Mouse (Mus musculus) gastrocnemius, postnatal 4 days (tissue): ENCODE results near the gene Bmp8a. TPM values are rescaled to one million over a fixed set of nuclear protein-coding genes. Genes with fewer than 3 reads are reported as not detected.
A peak's percentile ranks its signal among the peaks of the same experiment; 100 is the strongest.
"Not testable (repeated sequence)": the region's sequence is repeated elsewhere in the genome, so short reads cannot be mapped to it uniquely, and the experiment has no call there.

Experiments used
- DNase-seq, 2 experiments: peaks; one replicate each; pipeline ENCODE4 v3.0.0; 2021 to 2022; ENCODE audit warnings: low spot score in 2 of 2, mixed read lengths in 2 of 2
- total RNA-seq, 2 experiments: library from RNA; stranded (reverse); gene quantifications; 2 replicates each; pipeline ENCODE4 v1.2.3; 2021

Gene Bmp8a
- total RNA-seq, 2 experiments from 2014 or later = not detected

DNA sequence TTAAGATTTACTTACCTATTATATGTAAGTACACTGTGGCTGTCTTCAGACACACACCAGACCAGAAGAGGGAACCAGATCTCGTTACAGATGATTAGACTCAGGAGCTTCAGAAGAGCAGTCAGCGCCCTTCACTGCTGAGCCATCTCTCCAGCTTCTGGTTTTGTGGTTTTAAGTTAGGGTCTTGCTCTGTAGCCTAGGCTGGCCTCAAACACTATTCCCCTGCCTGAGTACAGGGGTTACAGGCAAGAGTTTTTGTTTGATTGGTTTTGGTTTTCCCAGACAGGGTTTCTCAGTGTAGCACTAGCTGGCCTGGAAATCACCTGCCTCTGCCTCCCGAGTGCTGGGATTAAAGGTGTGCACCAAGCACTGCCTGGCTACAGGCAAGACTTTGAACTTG is 50.7 kb downstream of the Bmp8a start:
- DNase-seq = no peak

DNA sequence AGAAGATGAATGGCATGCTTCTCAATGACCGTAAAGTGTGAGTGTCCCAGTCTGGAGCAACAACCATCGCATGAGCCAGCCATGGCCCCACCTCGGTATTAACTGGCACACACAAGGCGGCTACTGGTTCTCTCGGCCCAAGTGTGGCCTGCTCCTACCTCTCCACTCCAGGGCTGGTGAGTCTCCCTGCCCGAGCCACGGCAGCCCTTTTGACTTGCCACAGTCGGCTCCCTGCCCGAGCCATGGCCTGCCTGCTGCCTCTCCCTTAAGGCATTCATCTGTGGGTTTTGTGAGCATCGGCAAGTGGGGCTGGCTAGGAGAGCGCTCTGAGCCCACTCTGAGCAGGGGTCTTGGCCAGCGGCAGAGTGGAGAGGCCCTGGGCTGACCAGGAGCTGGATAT is 54.0 kb downstream of the Bmp8a start:
- DNase-seq = no peak

GRCm38 (mm10) chr4:123286790-123287189 is 56.3 kb downstream of the Bmp8a start:
- DNase-seq = no peak

DNA sequence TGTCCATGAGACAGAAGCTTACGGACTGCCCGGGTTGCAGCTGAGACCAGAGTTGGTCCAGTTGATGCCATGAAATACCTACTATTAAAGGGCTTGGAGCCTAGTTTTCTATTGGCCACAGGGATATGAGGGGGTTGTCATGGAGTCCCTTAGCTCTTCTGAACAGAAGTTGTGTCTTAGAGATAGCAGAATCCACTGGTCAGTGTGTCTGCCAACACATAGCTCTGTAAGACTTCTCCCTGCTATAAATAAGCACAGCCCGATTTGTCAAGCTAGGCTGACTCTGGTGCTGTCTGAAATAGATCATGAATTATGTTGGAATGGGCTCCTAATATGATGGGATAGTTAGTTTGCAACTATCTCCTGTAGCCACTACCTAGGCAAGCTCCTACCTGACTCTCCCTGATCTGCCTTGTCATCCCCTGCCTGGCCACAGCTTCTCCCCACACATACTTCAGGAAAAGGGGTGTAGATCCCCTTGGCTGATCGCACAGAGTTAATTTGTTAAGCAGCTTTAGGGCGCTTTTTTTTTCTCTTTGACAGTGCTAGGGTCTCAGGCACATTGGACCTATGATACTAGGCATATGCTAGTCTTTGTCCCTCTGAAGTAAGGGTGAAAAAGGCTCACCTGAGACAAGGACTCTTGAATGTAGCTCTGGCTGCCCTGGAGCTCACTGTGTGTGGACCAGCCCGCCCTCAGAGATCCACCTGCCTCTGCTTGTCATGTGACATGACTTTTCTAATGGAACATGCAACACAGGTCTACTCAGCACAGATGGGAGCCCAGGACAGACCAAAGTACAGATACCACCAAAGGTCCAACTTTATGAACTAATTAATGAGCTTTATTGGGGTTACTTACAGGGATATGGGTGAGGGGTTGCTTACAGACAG is 58.1 kb downstream of the Bmp8a start:
- no peak for DNase-seq

DNA sequence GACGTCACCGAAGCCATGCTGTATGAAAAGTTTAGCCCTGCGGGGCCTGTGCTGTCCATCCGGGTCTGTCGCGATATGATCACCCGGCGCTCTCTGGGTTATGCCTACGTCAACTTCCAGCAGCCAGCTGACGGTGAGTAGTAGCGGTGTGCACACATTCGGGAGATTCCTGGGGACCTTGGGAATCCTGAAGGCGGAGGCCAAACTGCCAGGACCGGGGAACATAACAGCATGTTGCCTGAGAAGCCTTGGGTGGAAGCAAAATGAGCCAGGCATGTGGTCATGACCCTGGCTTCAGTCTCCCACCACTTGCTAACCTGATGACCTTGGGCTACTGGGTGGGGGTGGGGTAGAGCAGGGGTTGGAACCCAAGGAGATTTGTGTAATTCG is 59.4 kb downstream of the Bmp8a start:
- DNase-seq = not testable (repeated sequence)

- not testable (repeated sequence) for DNase-seq
Observed at GRCm38 (mm10) chr4:123282915-123283674, 60.0 kb downstream of the Bmp8a start.

DNA sequence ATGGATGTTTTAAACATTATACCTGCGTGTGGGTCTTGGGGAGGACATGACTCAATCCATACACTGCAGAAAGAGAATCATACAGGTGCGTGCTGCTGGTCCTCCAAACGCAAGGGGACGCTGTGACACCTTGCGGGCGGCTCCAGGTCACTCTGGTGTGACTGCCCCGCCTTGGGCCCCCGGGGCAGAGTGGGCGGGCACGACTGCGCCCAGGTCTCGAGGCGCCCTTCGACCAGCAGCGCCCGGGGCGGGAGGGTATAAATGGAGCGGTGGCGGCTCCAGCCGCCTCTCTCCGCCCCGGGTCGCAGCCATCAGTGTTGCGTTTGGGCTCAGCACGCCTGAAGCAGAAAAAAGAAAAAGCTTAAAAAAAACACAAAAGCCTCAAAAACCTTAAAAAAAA is 60.6 kb downstream of the Bmp8a start:
- peak; percentile 87 to 90 for DNase-seq

DNA sequence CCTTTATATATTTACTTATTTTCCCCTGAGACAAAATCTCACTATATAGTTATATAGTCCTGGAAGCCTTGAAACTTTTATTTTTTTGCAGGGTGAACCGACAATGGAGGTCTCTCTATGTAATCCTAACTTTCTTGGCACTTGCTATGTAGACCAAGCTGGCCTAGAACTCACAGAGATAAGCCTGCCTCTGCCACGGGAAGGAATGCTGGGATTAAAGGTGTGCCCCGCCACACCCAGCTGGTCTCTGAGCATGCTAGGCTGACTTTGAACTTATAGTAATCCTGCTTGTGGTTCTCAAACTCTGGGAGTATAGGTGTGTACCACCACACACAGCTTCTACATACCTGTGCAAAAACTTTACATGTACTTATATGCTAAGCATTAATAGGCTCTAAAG is 62.9 kb downstream of the Bmp8a start:
- no peak for DNase-seq

- DNase-seq = no peak
Observed at GRCm38 (mm10) chr4:123271063-123271462, 72.0 kb downstream of the Bmp8a start.

Other genes with a start within 250 kb of the Bmp8a start
- gene Bmp8b, start 238.1 kb downstream of the Bmp8a start, total RNA-seq = not detected
- gene Oxct2b, start 227.0 kb downstream of the Bmp8a start, total RNA-seq = under 1 TPM in 1 of 2 experiments, not detected in 1; 0.15 TPM
- gene Ppie, start 203.3 kb downstream of the Bmp8a start, total RNA-seq = 10 to 100 TPM; 32.8 to 34.6 TPM
- under 1 TPM; 0.29 to 0.36 TPM for gene Hpcal4, start 160.0 kb downstream of the Bmp8a start, total RNA-seq
- 1 to 10 TPM; 3.3 to 9.3 TPM for gene Nt5c1a, start 141.7 kb downstream of the Bmp8a start, total RNA-seq
- gene Heyl, start 109.7 kb downstream of the Bmp8a start, total RNA-seq = 10 to 100 TPM; 25.9 to 30.8 TPM
- 100 to 1,000 TPM; 209 to 262 TPM for gene Pabpc4, start 80.9 kb downstream of the Bmp8a start, total RNA-seq
- not detected for gene Oxct2a, start 19.6 kb downstream of the Bmp8a start, total RNA-seq